8 mouse cellular contexts compared by ENCODE assay signal in the genomic region with DNA sequence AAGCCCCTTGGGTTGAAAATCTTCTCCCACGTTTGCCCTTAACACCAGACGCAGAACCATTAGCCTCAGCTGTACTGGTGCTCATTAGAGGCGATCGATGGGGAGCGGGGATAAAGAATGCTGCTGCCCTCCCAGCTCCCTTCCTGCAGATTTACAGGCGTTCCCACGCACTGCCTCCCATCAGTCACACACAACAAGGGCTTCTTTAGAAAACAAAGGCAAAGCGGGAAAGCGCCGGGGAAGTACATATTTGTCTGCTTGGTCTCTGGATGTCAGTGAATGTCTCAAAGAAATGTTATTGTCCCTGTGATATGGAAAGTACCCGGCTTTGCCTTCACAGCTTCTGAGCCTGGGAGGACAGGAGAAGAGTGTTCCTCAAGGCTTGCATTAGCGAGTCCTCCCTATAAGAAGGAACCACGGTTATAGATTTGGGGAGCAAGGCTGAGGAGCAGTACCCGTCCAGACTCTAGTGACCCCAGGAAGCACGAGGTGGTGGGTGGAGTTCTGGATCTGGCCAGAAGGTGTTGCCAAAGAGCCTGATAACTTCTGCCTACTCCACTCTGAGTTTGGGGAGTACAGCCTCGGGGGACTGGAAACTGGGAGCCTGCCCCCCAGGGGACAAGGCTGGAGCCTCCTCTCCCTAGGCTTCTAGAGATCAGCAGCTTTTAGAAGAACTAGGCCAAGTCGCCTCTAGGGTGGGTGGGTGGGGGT.
DNase-seq lines count a peak whose midpoint lies in the region; ATAC-seq and TF ChIP-seq lines count a peak whose summit lies in the region.

No protein-coding gene starts in this region.

- TF ChIP-seq CTCF in kidney, postnatal 0 days (IDR thresholded peaks at IDR 0.05; ENCODE audit: low read depth): peak; percentile 70

- no peaks in the 10 kb centered on the region for H3K36me3 ChIP-seq in heart, embryonic 16.5 days (ENCODE audit: control insufficient read depth, insufficient read depth)
- no peaks in the 10 kb centered on the region for H3K36me3 ChIP-seq in kidney, postnatal 0 days (ENCODE audit: insufficient read depth, low read length)
- H3K36me3 ChIP-seq in midbrain, embryonic 10.5 days: no peaks in the 10 kb centered on the region

- DNase-seq in ovary, postnatal 14 days (ENCODE audit: low spot score): peak; percentile 18
- no peak for DNase-seq in ovary, adult 18-20 months (ENCODE audit: low spot score)
- DNase-seq in embryo, embryonic 9.5 days (ENCODE audit: extremely low spot score): peak; percentile 53
- peak; percentile 77 for DNase-seq in kidney, postnatal 0 days (ENCODE audit: low spot score)
- DNase-seq in midbrain, embryonic 10.5 days (ENCODE audit: low spot score): peak; percentile 52
- DNase-seq in spleen, adult 18-20 months: no peak
- DNase-seq in left cerebral cortex, adult 8-10 months (ENCODE audit: low spot score in 2 of 2): no peak

- WGBS in heart, embryonic 16.5 days: 17% methylated on average over 17 of the region's 17 CpGs
- 9% methylated on average over 17 of the region's 17 CpGs for WGBS in kidney, postnatal 0 days
- 18% methylated on average over 17 of the region's 17 CpGs for WGBS in midbrain, embryonic 10.5 days

- H3K9ac ChIP-seq in heart, embryonic 16.5 days (ENCODE audit: low read length): peak overlapping the region; percentile 21; the same call in 1 of the 2 replicates
- H3K9ac ChIP-seq in kidney, postnatal 0 days (ENCODE audit: low read depth, low read length): no peak overlapping the region

- H3K27ac ChIP-seq in heart, embryonic 16.5 days (ENCODE audit: low read length): no peak overlapping the region
- no peak overlapping the region for H3K27ac ChIP-seq in kidney, postnatal 0 days
- peak overlapping the region; percentile 79 for H3K27ac ChIP-seq in midbrain, embryonic 10.5 days (replicated peaks)

- peak overlapping the region; percentile 53 for H3K4me2 ChIP-seq in heart, embryonic 16.5 days (ENCODE audit: low read depth, low read length)
- H3K4me2 ChIP-seq in kidney, postnatal 0 days (ENCODE audit: low read length): peak overlapping the region; percentile 39

- ATAC-seq in heart, embryonic 16.5 days (replicated peaks; ENCODE audit: extremely low read depth, insufficient read depth, low FRiP score): no peak
- ATAC-seq in kidney, postnatal 0 days (replicated peaks; ENCODE audit: low FRiP score, low read depth): no peak

- H3K4me1 ChIP-seq in heart, embryonic 16.5 days (ENCODE audit: control insufficient read depth, insufficient read depth, low read length): peaks cover 10% of the 10 kb centered on the region
- 0 out of 2 replicates have a peak, but pooled peaks cover 5% of the 10 kb centered on the region for H3K4me1 ChIP-seq in kidney, postnatal 0 days (replicated peaks; ENCODE audit: insufficient read depth, low read length)
- H3K4me1 ChIP-seq in midbrain, embryonic 10.5 days: peaks cover 19% of the 10 kb centered on the region

- H3K4me3 ChIP-seq in heart, embryonic 16.5 days (ENCODE audit: low read length): peak overlapping the region; percentile 24
- H3K4me3 ChIP-seq in kidney, postnatal 0 days (replicated peaks; ENCODE audit: low read depth, low read length): no peak overlapping the region
- H3K4me3 ChIP-seq in midbrain, embryonic 10.5 days: peak overlapping the region; percentile 32

- peaks cover 6% of the 10 kb centered on the region; the same call in 1 of the 2 replicates for H3K27me3 ChIP-seq in heart, embryonic 16.5 days (ENCODE audit: control insufficient read depth, insufficient read depth, low read length)
- no peaks in the 10 kb centered on the region for H3K27me3 ChIP-seq in kidney, postnatal 0 days (ENCODE audit: insufficient read depth, low read length)
- peaks cover 3% of the 10 kb centered on the region; the same call in 1 of the 2 replicates for H3K27me3 ChIP-seq in midbrain, embryonic 10.5 days (ENCODE audit: low read depth, poor library complexity, severe bottlenecking)

- no peaks in the 10 kb centered on the region for H3K9me3 ChIP-seq in heart, embryonic 16.5 days (replicated peaks; ENCODE audit: control insufficient read depth, low read length)
- no peaks in the 10 kb centered on the region for H3K9me3 ChIP-seq in kidney, postnatal 0 days (replicated peaks; ENCODE audit: low read length)
- H3K9me3 ChIP-seq in midbrain, embryonic 10.5 days (replicated peaks): no peaks in the 10 kb centered on the region

Comparison
In these comparisons a context has a peak if more than half of its experiments do, and no peak if none do; other contexts are left out.
1. DNase-seq: peak in ovary, postnatal 14 days (single experiment), embryo, embryonic 9.5 days (single experiment), kidney, postnatal 0 days (single experiment) and midbrain, embryonic 10.5 days (single experiment); none in ovary, adult 18-20 months (single experiment), spleen, adult 18-20 months (0 of 2) and left cerebral cortex, adult 8-10 months (0 of 2).